Mouse (Mus musculus) spleen, postnatal 14 days (tissue): ENCODE data around the gene Nptn.

Experiments
- DNase-seq, 2 experiments: peaks; one replicate each; pipeline ENCODE4 v3.0.0; 2021 to 2022; ENCODE audit warnings: low spot score in 2 of 2

Nptn gene

DNA sequence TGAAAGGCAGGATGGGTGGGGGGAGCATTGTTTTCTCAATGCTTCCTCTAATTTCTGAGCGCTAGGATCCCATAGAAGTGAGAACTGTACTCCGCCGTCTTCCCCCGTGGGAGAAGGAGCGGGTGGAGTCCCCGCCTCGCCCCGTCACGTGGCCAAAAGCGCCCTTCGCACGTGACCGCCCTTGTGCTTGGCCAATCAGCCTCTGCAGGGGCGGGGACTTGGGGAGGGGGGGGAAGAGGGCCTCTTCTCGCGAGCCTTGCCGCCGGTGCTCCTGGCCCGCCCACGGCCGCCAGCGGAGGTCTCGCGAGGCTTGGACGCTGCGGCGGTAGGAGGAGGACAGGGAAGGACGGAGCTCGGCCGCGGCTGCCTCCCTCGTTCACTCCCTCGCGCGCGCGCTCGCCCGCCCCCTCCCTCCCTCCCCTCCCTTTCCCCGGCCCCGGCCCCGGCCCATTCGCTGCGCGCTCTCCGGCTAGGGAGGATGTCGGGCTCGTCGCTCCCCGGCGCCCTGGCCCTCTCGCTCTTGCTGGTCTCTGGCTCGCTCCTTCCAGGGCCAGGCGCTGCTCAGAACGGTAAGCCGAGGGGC, at the start of gene Nptn:
Gene Nptn, plus strand, starts transcription at position 283 of the 583 bp plus-strand sequence.
- peak; percentile 93 to 96 for DNase-seq

DNA sequence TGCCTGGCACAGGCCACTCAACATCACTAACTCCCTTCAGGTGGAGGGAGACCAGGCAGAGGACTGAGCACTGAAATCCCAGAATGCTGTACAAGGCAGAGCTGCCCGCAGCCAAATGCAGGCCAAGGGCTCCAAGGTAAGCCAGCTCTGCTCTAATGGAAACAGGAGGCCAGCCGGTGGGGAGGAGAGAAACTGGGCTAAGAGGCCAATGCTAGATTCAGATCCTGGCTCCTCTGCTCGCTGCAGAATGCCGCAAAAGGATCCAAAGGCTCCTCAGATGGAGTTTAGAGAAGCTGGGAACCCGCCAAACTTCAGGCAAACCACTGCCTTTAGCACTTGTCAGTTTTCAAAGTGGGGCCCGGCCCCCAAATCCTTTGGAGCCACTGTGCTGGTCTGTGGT, 48.7 kb upstream of the Nptn start:
- DNase-seq, result no peak

DNA sequence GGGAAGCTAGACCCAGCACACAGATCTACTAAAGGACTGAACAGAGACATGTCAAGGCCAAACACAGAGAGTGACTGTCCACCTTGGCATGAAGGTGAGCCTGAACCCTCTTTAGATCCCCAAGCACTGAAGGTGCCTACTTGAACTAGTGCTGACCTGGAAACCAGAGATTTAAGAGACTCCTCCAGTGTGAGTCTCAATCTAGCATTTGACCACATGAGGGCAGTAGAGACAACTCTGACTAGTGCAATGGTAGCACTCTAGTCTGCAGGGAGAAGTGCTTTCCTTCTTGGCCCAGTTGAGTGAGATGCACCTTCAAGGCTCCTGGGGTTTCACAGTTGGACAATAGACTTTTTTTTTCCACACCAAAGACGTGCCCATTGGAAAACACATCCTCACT, 47.3 kb upstream of the Nptn start:
- DNase-seq, result peak in 1 of 2 experiments; percentile 39

DNA sequence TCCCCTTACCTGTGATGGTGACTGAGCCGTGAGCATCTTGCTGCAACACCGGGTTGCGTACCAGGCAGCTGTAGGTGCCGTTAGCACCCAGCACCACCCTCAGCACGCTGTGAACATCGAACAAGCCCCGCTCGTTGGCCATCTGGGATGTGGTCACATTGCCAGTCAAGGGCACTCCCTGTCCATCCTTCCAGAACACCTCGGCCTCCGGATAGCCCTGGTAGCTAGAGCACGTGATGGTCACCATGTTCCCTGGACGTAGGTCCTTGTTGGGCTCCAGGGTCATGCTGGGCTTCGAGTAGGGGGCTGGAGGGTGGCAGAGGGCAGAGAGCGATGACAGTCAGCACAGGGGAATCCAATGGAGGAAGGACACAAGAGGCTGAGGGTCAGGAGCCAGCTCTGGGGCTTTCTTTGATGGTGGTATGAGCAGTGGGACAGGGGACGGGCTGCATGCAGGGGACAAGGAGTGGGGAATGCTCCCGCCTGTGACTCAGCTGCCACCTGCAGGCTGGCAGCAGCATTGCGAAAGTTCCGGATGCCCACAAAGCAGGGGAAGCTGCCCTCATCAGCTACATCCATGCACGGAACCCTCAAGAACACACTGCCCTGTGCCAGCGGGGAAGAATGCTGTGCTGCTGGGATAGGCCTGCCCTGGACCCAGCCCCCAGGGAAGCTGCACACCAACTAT, 46.4 kb upstream of the Nptn start:
- peak in 1 of 2 experiments; percentile 29 for DNase-seq

DNA sequence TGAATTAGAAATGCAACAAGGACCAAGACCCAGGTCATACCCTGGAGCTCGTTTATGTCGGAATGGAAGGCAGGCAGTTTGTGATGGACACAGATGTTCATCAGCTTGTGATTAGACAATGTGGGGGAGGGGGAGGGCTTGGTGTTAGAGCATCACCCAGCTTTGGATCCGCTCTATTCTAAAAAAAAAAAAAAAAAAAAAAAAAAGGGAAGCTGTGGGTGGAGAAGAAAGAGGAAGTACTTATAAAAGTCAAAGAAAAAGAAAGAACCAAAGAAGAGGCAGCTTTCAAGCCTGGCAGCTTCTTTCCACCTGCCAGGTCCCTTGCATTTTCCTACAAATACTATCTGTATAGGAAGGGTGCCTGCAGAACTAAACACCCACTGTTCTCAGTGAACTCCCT, 44.3 kb upstream of the Nptn start:
- DNase-seq, result no peak

DNA sequence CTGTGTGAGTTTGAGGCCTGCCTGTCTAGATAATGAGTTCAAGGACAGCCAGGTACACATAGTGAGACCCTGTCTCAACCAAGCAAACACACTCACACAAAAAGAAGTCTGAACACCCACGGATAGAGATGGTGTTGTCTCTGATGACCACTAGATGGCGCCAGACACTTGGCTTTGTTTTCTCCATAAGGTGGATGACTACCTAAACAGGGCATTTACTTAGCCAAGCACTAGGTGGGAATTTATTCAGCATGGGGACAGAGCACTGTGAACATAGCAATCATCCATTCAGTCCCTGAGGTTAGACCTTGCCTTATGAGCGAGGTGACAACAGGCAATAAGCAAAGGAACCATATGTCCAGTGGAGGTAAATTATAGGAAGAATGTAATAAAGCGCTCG, 42.2 kb upstream of the Nptn start:
- DNase-seq, result peak in 1 of 2 experiments; percentile 47

DNA sequence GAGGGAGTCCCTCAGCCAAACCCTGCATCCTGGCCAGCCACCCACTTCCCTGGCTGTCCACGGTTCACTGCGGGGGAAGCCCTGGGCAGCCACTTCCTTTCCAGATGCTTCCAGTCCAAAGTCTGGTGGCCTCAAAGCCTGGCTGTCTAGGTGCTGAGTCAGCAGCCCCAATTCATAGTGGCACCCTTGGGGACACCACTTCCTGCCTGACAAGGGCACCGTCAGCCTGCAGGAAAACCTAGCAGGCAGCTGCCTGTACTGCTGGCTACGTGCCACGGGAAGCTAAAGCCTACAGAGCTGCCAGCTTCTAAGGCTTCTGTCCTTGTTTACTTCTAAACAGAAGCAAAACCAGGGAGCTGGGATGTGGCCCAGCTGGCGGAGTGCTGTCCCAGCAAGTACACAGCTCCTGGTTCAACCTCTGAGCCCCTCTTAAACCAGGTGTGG, 40.1 kb upstream of the Nptn start:
- DNase-seq, result peak in 1 of 2 experiments; percentile 30

DNA sequence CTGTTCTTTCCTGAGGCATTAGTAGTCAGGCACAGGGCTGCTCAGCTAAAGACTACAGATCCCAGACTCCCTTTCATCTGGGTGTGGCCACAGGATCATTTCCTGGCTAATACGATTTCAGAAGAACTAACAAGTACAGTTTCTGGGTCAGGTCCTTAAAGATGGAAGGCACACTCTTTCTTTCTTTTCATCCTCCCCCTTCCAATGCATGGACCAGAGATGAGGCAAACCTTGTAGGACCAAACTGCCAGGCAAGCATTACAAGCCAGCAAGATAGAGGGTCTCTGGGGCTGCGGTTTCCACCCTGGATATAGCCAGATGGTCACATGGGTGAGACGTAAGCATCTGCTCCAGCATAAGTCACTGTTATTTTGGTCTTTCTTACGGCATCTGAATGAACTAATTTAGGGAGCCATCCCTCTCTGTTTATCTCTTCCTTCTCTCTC, 37.1 kb upstream of the Nptn start:
- no peak for DNase-seq

DNA sequence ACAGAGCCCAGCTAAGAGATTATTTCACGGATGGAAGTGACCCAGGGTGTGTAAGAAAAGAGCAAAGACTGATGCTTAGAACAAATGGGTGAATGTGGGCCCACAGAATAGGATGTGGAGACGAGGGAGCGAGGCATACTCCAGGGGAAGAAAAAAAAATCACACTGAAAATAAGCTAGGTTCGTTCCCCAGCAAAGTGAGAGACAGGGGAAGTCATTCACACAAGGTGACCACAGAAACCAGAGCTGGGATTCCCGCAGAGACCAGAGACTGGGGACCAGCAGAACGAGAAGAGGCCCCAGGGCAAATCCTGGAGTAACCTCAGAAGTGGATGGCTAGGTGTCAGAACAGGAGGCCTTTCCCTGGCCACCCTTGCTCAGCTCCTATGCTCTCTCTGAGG, 36.6 kb upstream of the Nptn start:
- DNase-seq, result no peak

DNA sequence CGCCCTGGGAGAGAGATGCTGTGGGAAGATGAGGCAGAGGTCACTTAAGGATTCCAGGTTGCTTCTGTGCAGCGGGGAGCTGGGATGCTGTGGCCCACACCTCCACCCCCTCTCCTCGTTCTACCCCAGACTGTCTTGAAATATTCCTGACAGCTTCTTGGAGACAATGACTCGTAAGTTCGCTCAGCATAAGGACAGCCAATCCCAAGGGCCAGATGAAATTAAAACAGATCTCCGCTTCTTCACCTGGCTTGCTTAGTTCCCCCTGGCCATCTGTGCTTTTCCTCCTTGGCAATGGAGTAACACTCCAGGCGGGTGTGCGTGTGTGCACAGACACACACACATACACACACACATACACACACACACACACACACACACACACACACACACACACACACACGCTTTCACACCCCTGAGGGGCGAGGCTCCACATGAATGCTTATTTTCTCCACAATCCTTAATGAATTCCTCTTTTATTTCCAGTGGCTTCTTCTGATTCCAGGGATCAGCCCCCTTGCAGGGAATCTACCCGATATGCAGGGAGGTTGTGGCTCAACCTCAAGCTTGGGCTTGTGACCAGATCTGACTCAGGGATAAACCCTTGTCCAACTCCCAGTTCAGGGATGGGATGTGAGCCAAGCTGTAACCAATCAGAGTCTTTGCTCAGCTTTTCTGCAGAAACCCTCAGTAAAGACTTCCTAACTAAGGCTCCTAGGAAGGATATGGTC, 35.2 kb upstream of the Nptn start:
- DNase-seq, result no peak

DNA sequence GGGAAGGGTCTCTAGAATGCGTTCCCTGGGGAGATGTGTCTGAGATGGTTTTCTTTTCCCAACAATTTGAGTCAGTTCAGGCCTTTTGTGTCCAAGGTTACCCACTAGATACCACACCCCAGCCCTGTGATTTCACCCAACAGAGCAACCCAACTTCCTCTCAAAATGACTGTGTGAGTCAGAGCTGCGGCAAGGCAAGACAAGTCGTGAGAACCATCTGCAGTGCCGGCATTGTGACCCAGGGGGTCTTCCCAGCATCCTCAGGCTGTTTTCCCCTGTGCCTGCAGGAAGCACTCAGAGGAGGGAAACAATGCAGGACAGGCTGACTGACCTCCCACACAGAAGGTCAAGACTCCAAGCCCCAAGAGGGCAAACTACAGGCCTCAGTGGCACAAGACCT, 33.1 kb upstream of the Nptn start:
- no peak for DNase-seq

DNA sequence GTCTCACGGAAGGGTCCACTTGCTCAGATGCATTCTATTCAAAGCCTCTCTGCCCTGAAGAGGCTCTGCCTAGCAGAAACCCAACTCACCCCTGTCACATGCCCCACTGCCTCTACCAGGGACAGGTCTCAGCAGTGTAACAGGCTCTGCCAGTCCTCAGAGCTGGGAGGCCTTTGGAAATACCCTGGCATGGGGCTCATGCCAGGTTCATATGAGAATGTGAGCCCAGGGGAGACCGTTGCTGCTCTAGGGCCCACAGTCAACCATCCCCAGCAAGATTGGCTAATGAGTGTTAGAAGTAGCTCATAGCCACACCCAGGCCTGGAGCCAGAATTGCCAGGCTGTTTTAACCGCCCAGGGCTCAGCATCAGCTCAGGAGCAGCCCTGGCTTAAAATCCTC, 32.3 kb upstream of the Nptn start:
- DNase-seq, result no peak

DNA sequence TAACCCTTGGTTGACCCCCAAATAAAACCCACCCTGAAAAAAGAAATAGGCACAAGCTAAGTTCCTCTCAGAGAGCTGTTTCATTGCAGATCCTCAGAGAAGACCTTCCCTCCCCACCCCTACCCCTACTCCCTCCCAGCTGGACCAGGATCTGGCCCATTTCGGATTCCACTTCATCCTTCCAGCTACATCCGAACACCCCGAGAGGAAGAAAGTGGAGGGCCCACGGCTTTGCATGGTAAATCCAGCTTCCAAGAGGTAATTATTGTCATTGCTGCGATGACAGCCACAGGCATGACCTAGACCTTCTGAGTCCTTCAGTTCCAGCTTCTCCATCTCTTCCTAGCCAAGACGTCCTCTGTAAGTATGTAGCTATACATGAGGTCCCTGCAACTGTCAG, 31.1 kb upstream of the Nptn start:
- no peak for DNase-seq

DNA sequence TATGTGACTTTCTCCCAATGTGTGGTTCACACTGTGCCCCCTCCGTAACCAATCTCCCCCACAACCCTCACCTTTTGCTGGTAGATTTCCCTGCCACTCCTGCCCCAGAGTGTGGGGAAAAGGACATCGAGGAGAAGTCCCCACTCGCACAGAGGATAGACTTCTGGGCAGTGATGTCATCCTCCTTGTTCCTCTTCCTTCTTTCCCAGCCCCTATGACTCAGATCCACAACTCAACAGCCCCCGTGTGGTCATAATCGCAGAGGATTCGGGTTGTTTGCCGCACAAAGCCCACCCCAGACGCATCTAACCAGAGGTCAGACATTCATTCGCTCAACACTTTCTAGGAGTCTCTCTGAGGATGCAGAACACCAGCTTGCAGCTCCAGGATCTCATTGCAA, 30.0 kb upstream of the Nptn start:
- DNase-seq, result no peak

DNA sequence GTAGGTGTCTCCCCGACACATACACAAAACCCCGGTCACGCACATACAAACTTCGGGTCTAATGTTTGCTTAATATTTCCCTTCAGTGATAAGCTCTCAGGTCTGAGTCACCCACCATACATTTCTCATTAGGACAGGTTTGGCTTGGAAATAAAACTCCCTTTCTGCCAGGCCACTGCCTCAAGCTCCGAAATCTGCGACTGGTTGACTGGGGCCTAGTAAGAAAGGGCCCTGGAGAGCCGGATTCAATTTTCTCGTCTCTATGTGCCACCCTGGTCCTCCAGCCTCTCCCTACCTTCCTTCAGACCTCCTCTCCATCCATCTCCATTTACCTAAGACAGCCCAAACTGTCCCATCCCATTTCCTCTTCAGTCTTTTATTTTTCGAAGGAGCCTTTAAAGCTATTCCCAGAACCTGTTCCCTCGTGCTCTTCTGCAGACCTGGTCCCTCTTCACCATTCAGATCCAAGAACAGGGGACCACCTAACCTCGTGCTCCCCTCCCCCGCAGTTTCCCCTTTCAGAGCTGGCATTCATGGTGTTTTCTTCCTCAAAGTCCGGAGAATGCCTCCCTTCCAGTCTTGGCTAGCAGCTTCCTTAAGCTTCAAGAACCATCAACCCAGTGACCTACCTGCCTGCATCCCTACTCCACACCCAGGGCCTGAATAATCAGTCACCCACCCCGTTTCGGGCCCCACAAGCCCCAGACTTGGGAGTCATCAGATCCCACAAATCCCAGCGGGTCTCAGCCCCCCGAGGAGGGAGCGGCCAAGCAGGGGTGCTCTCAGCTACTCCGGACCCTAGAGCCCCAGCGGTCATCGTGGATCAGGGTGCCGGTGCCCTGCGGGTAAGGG, 27.8 kb upstream of the Nptn start:
- DNase-seq, result no peak

DNA sequence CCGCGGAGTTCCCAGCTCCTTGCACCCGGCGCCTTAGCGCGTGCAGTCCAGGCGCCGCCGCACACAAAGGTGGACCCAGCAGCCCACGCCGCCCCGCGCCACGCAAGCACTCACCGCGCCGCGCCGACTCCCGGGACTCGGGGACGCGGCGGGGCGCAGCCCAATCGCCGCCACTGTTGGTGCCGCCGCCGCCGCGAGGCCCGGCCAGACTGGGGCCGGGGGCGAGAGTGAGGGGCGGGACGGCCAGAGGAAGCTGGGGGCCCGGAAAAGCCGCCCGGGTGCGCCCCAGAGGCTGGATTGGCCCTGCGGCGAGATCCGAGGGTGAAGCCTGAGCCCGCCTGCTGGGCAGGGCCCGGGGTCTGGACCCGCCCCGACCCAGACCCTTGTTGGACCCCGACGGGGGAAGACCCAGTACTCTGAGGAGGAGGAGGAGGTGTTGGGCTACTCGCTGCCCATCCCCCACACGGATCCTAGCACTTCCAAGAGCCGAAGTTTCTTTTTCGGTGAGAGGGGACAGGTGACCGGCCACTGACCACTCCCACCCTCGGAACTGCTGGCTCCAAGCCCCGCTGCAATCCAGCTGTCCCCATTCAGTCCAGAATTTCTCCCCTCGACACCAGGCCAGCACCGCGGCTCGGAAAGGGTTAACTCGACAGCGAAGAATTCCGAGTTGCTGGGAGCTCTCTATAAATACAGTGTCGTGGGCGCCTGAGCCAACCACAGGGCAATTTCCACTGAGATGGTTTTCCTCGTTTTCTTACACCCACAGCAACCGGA, 26.9 kb upstream of the Nptn start, which contains the start of gene Cd276:
Gene Cd276, minus strand, starts transcription at position 530 of the 777 bp plus-strand sequence.
- no peak for DNase-seq

DNA sequence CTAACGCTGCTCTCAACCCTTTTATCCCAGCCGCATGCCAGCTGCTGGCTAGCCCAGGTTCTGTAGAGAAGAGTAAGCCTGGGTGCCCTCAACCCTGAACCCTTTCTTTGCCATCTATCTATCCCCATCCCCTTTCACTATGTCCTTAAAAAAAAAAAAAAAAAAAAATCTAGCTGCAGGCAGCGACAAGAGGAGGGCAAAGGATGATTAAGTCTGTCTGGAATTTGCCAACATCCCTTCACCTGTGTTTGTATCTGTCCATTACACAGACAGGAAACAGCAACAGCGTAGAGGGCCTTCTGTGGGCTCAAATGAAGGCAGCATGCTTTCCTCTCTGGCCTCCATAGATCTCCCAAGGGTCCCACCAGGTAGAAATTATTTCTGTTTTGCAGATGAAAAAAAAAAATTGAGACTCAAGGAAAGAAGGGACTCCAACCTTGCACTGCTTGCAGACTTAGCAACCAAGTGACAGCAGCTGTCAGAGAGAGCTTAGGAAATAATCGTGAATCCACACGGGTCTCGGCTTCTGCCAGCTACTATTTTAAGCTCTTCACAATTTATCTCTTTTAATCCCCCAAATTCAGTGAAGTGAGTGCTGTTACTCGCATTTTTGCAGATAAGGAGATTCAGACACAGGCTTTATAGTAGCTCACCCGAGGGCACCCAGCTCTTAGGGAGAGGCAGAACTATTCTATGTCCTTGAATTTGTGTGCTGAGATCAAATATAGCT, 26.2 kb upstream of the Nptn start:
- no peak for DNase-seq

DNA sequence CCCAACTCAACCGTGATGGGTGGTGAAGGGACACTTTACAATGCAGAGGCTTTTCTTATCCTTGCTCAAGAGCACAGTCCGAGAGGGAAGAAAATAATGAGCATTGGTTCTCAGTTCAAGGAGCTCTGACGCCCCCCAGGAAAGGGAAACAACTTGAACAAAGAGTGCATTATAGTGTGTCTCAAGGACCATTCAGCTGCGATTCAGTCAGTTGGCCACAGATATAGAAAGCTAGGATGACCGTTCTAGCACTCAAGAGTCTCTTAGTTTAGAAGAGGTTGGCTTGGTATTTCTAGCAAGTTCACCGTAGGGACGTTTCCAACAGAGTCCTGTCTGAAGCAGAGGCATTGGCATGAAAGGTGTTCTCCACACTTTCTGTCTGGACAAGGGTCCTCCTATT, 25.4 kb upstream of the Nptn start:
- no peak for DNase-seq

DNA sequence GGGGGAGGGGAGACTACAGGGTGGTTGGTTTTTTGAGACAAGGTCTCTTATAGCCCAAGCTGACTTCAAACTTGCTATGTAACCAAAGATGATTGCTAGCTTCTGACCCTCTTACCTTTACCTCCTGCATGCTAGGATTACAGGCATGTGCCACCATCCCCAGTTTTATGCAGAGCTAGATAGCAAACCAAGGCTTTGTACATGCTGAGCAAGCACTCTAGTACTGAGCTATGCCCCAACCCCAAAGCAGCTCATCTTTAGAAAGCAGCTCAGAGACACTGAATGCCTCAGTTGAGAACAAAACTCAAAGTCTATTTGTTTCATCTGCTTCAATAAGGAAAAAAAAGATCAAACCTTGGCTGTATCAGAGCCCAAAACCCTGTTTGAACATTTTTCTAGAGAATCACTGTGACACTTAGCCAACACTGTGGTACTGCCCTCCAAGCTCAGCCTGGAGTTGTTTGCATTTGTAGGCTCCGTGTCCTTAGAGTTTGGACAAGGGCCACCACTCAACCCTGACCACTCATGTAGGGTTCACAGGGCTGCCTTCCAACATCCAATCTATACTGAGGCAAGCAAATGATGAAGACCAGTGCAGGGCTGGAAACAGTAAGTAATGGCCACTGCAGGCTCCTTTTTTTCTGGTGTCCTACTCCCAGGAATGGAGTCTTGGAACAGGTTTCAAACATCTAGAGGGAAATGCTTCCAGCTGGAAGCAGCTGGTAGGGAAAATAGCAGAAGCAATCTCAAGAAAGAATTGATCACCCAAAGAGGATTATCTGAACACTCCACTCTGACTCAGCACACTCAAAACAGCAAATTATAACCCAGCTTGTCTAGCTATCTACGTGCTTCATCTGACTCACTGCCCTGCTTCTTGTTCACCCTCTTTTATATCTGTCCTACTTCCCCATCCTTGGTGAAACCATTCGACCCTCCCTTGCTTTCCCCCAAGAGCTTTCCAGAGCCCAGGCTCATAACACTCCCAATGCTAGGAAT, 24.3 kb upstream of the Nptn start:
- no peak for DNase-seq
